Mouse (Mus musculus) neural tube, embryonic 14.5 days (tissue): Measurements from ENCODE around the gene Yap1. TPM values are rescaled to one million over a fixed set of nuclear protein-coding genes. Genes with fewer than 3 reads are reported as not detected.

Experiments used
- ATAC-seq: fragments of 200-750 bp; cut with Nextera tagmentation; 2 replicates; pipeline ENCODE4 v1.8.0; 2017; ENCODE audit warnings: low read depth, mild to moderate bottlenecking, moderate TSS enrichment, moderate library complexity
- H3K27ac ChIP-seq: fragments of 300-500 bp; sonication (generic); 2 replicates; pipeline ENCODE4 v1.5.1; 2014; ENCODE audit warnings: low read depth, mild to moderate bottlenecking, control low read depth, low read length, moderate library complexity, mixed read lengths
- H3K27me3 ChIP-seq: fragments of 300-500 bp; sonication (generic); 2 replicates; pipeline ENCODE4 v1.6.1; 2014; ENCODE audit warnings: low read length; ENCODE audit not compliant: control insufficient read depth, insufficient read depth
- H3K36me3 ChIP-seq: fragments of 300-500 bp; sonication (generic); 2 replicates; pipeline ENCODE4 v1.6.1; 2014; ENCODE audit warnings: low read length, mixed read lengths; ENCODE audit not compliant: control insufficient read depth, insufficient read depth
- H3K4me1 ChIP-seq: fragments of 300-500 bp; sonication (generic); 2 replicates; pipeline ENCODE4 v1.6.1; 2014; ENCODE audit warnings: low read length; ENCODE audit not compliant: control insufficient read depth, insufficient read depth
- H3K4me2 ChIP-seq: fragments of 300-500 bp; sonication (generic); 2 replicates; pipeline ENCODE4 v1.6.1; 2014; ENCODE audit warnings: mild to moderate bottlenecking, low read depth, low read length, control low read depth
- H3K4me3 ChIP-seq: fragments of 300-500 bp; sonication (generic); 2 replicates; pipeline ENCODE4 v1.5.1; 2014; ENCODE audit warnings: low read depth, low read length, control low read depth, mixed read lengths
- H3K9ac ChIP-seq: fragments of 300-500 bp; sonication (generic); replicated peaks from 2 replicates; pipeline ENCODE4 v1.6.1; 2014; ENCODE audit warnings: low read depth, mild to moderate bottlenecking, control low read depth, low read length, mixed read lengths
- H3K9me3 ChIP-seq: fragments of 300-500 bp; sonication (generic); 2 replicates; pipeline ENCODE4 v1.6.1; 2016; ENCODE audit warnings: low read length; ENCODE audit not compliant: control insufficient read depth
- WGBS: fragments of 180-500 bp; shearing (Covaris S2); extraction: QIAGEN DNeasy Blood & Tissue Kit; methylation state at CpG from one replicate; pipeline ENCODE4 v1.1.7; 2014; 5-methylcytosine and 5-hydroxymethylcytosine counted together
- polyA plus RNA-seq: library from polyadenylated mRNA; unstranded; fragments of >200 nt; fragmentation: Nextera tagmentation; extraction: Ambion mirVana; gene quantifications from 2 replicates; pipeline ENCODE4 v1.2.1, GENCODE M21; 2014

Gene Yap1
- polyA plus RNA-seq, 1 experiment from 2014 or later = 4.4 TPM

- H3K27me3 ChIP-seq = 0 out of 2 replicates have a peak, but pooled peaks cover 2% of the 10 kb centered on the region
- WGBS = under 1% methylated on average over 73 of the region's 82 CpGs
- ATAC-seq = peak; percentile 66
Measured at GRCm38 (mm10) chr9:8003301-8004271, 810 bp downstream of the Yap1 start.

GRCm38 (mm10) chr9:8002806-8003205, 1.6 kb downstream of the Yap1 start:
- 3% methylated on average over 12 of the region's 12 CpGs for WGBS
- no peak overlapping the region for H3K27ac ChIP-seq
- peak overlapping the region; percentile 86 for H3K4me2 ChIP-seq
- ATAC-seq = no peak
- H3K9ac ChIP-seq = peak overlapping the region; percentile 70; the same call in 1 of the 2 replicates
- H3K4me3 ChIP-seq = peak overlapping the region; percentile 71
- 0 out of 2 replicates have a peak, but pooled peaks cover 2% of the 10 kb centered on the region for H3K27me3 ChIP-seq
- H3K4me1 ChIP-seq = peaks cover 4% of the 10 kb centered on the region; the same call in 1 of the 2 replicates
- H3K36me3 ChIP-seq = no peaks in the 10 kb centered on the region
- H3K9me3 ChIP-seq = no peaks in the 10 kb centered on the region

More at GRCm38 (mm10) chr9:8003301-8004271, 810 bp downstream of the Yap1 start:
- Histone ChIP-seq H3K4me2 (peak overlapping the region; percentile 86), H3K9me3 (no peaks in the 10 kb centered on the region), H3K4me1 (peaks cover 4% of the 10 kb centered on the region; the same call in 1 of the 2 replicates), H3K27ac (peak overlapping the region; percentile 83), H3K36me3 (no peaks in the 10 kb centered on the region), H3K9ac (peak overlapping the region; percentile 70), H3K4me3 (peak overlapping the region; percentile 71)

- Histone ChIP-seq H3K9me3 (no peaks in the 10 kb centered on the region), H3K9ac (no peak overlapping the region), H3K4me1 (peaks cover 4% of the 10 kb centered on the region; the same call in 1 of the 2 replicates), H3K36me3 (no peaks in the 10 kb centered on the region), H3K27ac (no peak overlapping the region), H3K4me2 (peak overlapping the region; percentile 30; the same call in 1 of the 2 replicates), H3K27me3 (0 out of 2 replicates have a peak, but pooled peaks cover 2% of the 10 kb centered on the region), H3K4me3 (no peak overlapping the region)
- 29% methylated on average over 7 of the region's 7 CpGs for WGBS
- no peak for ATAC-seq
Measured at GRCm38 (mm10) chr9:8001352-8001751, 3.0 kb downstream of the Yap1 start.

GRCm38 (mm10) chr9:7994275-7994674, 10.1 kb downstream of the Yap1 start:
- H3K9ac ChIP-seq = no peak overlapping the region
- no peaks in the 10 kb centered on the region for H3K4me1 ChIP-seq
- 65% methylated on average over 5 of the region's 5 CpGs for WGBS
- ATAC-seq = no peak
- H3K27ac ChIP-seq = no peak overlapping the region
- no peak overlapping the region for H3K4me2 ChIP-seq
- no peaks in the 10 kb centered on the region for H3K36me3 ChIP-seq
- no peaks in the 10 kb centered on the region for H3K9me3 ChIP-seq
- H3K27me3 ChIP-seq = no peaks in the 10 kb centered on the region
- H3K4me3 ChIP-seq = no peak overlapping the region

- 82% methylated on average over 3 of the region's 3 CpGs for WGBS
- Histone ChIP-seq H3K27me3 (no peaks in the 10 kb centered on the region), H3K27ac (no peak overlapping the region), H3K9ac (no peak overlapping the region), H3K4me2 (no peak overlapping the region), H3K36me3 (no peaks in the 10 kb centered on the region), H3K9me3 (no peaks in the 10 kb centered on the region), H3K4me3 (no peak overlapping the region), H3K4me1 (no peaks in the 10 kb centered on the region)
- no peak for ATAC-seq
Measured at GRCm38 (mm10) chr9:7992651-7993050, 11.7 kb downstream of the Yap1 start.

GRCm38 (mm10) chr9:7990897-7991296, 13.5 kb downstream of the Yap1 start:
- no peaks in the 10 kb centered on the region for H3K4me1 ChIP-seq
- H3K9me3 ChIP-seq = no peaks in the 10 kb centered on the region
- H3K9ac ChIP-seq = no peak overlapping the region
- H3K27me3 ChIP-seq = no peaks in the 10 kb centered on the region
- WGBS = 87% methylated on average over 4 of the region's 4 CpGs
- H3K4me3 ChIP-seq = no peak overlapping the region
- no peak for ATAC-seq
- H3K4me2 ChIP-seq = no peak overlapping the region
- no peaks in the 10 kb centered on the region for H3K36me3 ChIP-seq
- H3K27ac ChIP-seq = no peak overlapping the region

GRCm38 (mm10) chr9:7987119-7987518, 17.3 kb downstream of the Yap1 start:
- Histone ChIP-seq H3K4me3 (no peak overlapping the region), H3K27me3 (no peaks in the 10 kb centered on the region), H3K4me1 (no peaks in the 10 kb centered on the region), H3K9ac (no peak overlapping the region), H3K36me3 (no peaks in the 10 kb centered on the region), H3K27ac (no peak overlapping the region), H3K4me2 (no peak overlapping the region), H3K9me3 (no peaks in the 10 kb centered on the region)
- 87% methylated on average over 5 of the region's 5 CpGs for WGBS
- ATAC-seq = no peak

GRCm38 (mm10) chr9:7984287-7984686, 20.1 kb downstream of the Yap1 start:
- Histone ChIP-seq H3K4me1 (no peaks in the 10 kb centered on the region), H3K36me3 (no peaks in the 10 kb centered on the region), H3K27ac (no peak overlapping the region), H3K4me2 (no peak overlapping the region), H3K9me3 (no peaks in the 10 kb centered on the region), H3K27me3 (no peaks in the 10 kb centered on the region), H3K9ac (no peak overlapping the region), H3K4me3 (no peak overlapping the region)
- 72% methylated on average over 4 of the region's 4 CpGs for WGBS
- no peak for ATAC-seq

GRCm38 (mm10) chr9:7983665-7984064, 20.7 kb downstream of the Yap1 start:
- no peaks in the 10 kb centered on the region for H3K4me1 ChIP-seq
- no peak overlapping the region for H3K4me2 ChIP-seq
- no peaks in the 10 kb centered on the region for H3K36me3 ChIP-seq
- H3K9ac ChIP-seq = no peak overlapping the region
- ATAC-seq = no peak
- H3K9me3 ChIP-seq = no peaks in the 10 kb centered on the region
- H3K27ac ChIP-seq = no peak overlapping the region
- no peak overlapping the region for H3K4me3 ChIP-seq
- H3K27me3 ChIP-seq = no peaks in the 10 kb centered on the region
- WGBS = 21% methylated on average over 2 of the region's 2 CpGs
